Mouse (Mus musculus) CH12.LX (cell line): ENCODE measurements at regions not wholly inside any gene's neighbourhood (a gene's known extent, or its start where the extent isn't known, plus 50 kb on each side); places are given as distances from the start of the nearest gene placed in this dataset.

Source experiments
- BHLHE40 ChIP-seq: IDR thresholded peaks from 2 replicates; pipeline ENCODE4 v1.6.1; 2011; ENCODE audit warnings: mild to moderate bottlenecking, low read depth, low read length, improper control_type of control experiment
- CTCF ChIP-seq, 2 experiments: IDR thresholded peaks in 1 of 2; conservative IDR thresholded peaks in 1 of 2; 2 replicates each; pipeline ENCODE4 v1.5.1; 2011 to 2012; ENCODE audit warnings: low read depth in 2 of 2, low read length in 2 of 2, improper control_type of control experiment in 1 of 2, inconsistent platforms in 1 of 2, mild to moderate bottlenecking in 1 of 2, moderate library complexity in 1 of 2
- ETS1 ChIP-seq: conservative IDR thresholded peaks from 2 replicates; pipeline ENCODE4 v1.6.1; 2012; ENCODE audit warnings: low read depth, mild to moderate bottlenecking, inconsistent platforms, low read length, improper control_type of control experiment, moderate library complexity
- NRF1 ChIP-seq: IDR thresholded peaks from 2 replicates; pipeline ENCODE4 v1.6.1; 2014; ENCODE audit warnings: low read depth, mild to moderate bottlenecking, inconsistent platforms, low read length, improper control_type of control experiment, moderate library complexity
- RAD21 ChIP-seq: IDR thresholded peaks from 2 replicates; pipeline ENCODE4 v1.6.1; 2011; ENCODE audit warnings: low read depth, mild to moderate bottlenecking, low read length, improper control_type of control experiment, moderate library complexity
- UBTF ChIP-seq: IDR thresholded peaks from 2 replicates; pipeline ENCODE4 v1.6.1; 2012; ENCODE audit warnings: low read depth, mild to moderate bottlenecking, inconsistent platforms, low read length, improper control_type of control experiment, moderate library complexity
- USF1 ChIP-seq: IDR thresholded peaks from 2 replicates; pipeline ENCODE4 v1.6.1; 2014; ENCODE audit warnings: low read depth, mild to moderate bottlenecking, inconsistent platforms, low read length, improper control_type of control experiment

DNA sequence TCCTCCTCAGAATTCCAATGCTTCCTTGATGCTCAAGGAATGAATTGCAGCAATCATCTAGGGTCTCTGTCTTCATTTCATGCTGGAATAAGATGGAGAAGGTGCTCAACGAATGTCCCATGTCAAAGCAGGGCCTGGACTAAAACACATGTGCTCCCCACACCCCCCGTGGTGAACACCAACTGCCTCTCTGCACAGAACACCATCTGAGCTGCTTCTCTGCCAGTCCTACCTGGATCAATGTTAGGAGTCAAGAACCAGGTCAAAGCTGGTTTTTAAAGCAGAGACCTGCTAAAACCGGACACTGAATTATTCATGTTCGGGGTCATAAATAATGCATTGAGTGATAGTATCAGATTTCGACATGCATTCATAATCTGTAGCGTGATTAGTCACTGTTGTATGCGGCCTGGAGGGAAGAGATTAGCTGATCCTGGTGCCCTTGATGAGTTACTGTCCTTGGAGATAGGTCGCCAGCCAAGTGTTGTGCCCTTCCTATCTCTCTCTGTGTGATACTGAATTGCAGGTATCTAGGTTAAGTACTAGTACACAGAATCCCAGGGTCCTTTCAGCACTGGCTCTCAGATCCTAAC is 458.2 kb downstream of the Fut8 start:
- TF ChIP-seq UBTF (no peak), USF1 (no peak), NRF1 (no peak), ETS1 (no peak), RAD21 (no peak), CTCF (conservative IDR thresholded peaks at IDR 0.05 in 1 of 2, IDR thresholded peaks at IDR 0.05 in 1 of 2; ENCODE audit: low read depth in 2 of 2, low read length in 2 of 2) (no peak), BHLHE40 (no peak)
